Mouse (Mus musculus) cortical plate, adult 2 months (tissue): ENCODE measurements at regions not wholly inside any gene's neighbourhood (a gene's known extent, or its start where the extent isn't known, plus 50 kb on each side); places are given as distances from the start of the nearest gene placed in this dataset.
A peak's percentile ranks its signal among the peaks of the same experiment; 100 is the strongest.

Experiments used
- H3K27ac ChIP-seq: fragments of 200-500 bp; 2 replicates; pipeline ENCODE4 v1.5.1; 2012; ENCODE audit warnings: low read length, control low read depth, inconsistent platforms; ENCODE audit not compliant: insufficient read depth
- H3K4me1 ChIP-seq: fragments of 200-500 bp; 2 replicates; pipeline ENCODE4 v1.6.1; 2011; ENCODE audit warnings: low read length; ENCODE audit not compliant: control insufficient read depth, insufficient read depth
- H3K4me3 ChIP-seq: fragments of 200-500 bp; 2 replicates; pipeline ENCODE4 v1.5.1; 2011; ENCODE audit warnings: mild to moderate bottlenecking, low read length, control low read depth; ENCODE audit not compliant: insufficient read depth
- CTCF ChIP-seq: fragments of 200-500 bp; IDR thresholded peaks from 2 replicates; pipeline ENCODE4 v1.5.1; 2011; ENCODE audit warnings: mild to moderate bottlenecking, control low read depth, low read length; ENCODE audit not compliant: insufficient read depth; ENCODE audit errors: extremely low read depth
- POLR2A ChIP-seq: fragments of 200-500 bp; IDR thresholded peaks from 2 replicates; pipeline ENCODE4 v1.6.1; 2011; ENCODE audit warnings: mild to moderate bottlenecking, low read length, control low read depth; ENCODE audit not compliant: insufficient read depth; ENCODE audit errors: extremely low read depth

GRCm38 (mm10) chr5:126787706-126788610, 453.6 kb upstream of the Tmem132c start:
- TF ChIP-seq CTCF (no peak), POLR2A (no peak)
- Histone ChIP-seq H3K27ac (no peak overlapping the region), H3K4me1 (no peaks in the 10 kb centered on the region; the same call in 1 of the 2 replicates), H3K4me3 (peak overlapping the region; percentile 26)

- 0 out of 2 replicates have a peak, but pooled peaks have one; percentile 12 for TF ChIP-seq POLR2A
- TF ChIP-seq CTCF, result no peak
- peaks cover 7% of the 10 kb centered on the region for H3K4me1 ChIP-seq
- H3K4me3 ChIP-seq, result no peak overlapping the region
- H3K27ac ChIP-seq, result peak overlapping the region; percentile 84
Observed at GRCm38 (mm10) chr5:126799698-126800279, 441.8 kb upstream of the Tmem132c start.

DNA sequence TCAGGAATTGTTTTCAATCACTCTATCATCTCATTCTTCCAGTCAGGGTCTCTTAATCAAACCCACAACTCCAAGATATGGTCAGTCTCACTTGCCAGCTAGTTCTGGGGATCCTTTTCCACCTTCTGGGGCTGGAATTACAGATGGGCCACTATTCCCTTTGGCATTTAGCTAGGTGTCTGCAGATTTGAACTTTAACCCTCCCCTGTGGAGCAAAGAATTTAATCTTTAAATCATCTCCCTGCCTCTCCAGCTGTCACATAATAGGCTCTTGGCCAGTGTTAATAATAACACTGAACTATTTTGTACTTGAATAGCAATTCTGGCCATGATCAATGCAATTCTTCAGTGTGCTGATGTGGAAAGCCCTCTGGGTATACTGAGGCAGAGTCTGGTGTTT, 435.0 kb upstream of the Tmem132c start:
- Histone ChIP-seq H3K4me1 (peaks cover 1% of the 10 kb centered on the region; the same call in 1 of the 2 replicates), H3K4me3 (no peak overlapping the region), H3K27ac (no peak overlapping the region)
- TF ChIP-seq CTCF (no peak), POLR2A (no peak)

DNA sequence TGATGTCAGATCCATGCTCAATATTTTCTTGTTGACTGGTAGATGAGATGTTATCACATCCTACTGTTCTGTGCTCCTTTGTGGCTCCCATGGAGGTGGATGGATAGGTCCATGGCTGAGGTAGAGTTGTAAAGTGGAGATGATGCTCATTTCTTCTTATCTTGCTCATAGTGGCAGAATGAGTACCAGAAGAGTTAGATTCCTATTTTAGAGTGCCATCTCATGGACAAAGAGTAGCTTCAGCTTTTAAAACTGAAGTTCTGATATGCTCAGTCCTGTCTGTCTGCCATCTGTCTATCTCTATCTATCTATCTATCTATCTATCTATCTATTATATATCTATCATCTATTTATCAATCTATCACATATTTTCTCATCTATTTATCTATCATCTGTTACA, 425.5 kb upstream of the Tmem132c start:
- TF ChIP-seq CTCF (no peak), POLR2A (no peak)
- no peak overlapping the region for H3K27ac ChIP-seq
- no peak overlapping the region for H3K4me3 ChIP-seq
- no peaks in the 10 kb centered on the region for H3K4me1 ChIP-seq

DNA sequence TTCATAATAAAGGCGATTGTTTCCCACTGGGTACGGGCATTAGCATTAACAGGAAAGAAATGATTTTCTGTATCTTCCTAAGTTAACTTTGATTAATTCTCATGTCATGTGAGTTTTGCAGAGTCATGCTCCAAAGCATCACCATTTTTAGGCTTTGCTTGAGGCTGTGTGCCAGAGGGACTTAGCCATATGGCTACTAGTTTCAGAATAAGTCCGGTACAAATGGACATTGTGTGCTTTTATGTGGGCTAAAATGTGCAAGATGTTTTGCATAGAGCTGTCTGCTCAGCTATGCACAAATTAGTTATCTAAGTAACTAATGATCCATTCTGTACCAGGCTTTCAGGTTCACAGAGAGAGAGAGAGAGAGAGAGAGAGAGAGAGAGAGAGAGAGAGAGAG, 406.2 kb upstream of the Tmem132c start:
- TF ChIP-seq CTCF (no peak), POLR2A (no peak)
- H3K4me3 ChIP-seq, result no peak overlapping the region
- peaks cover 1% of the 10 kb centered on the region; the same call in 1 of the 2 replicates for H3K4me1 ChIP-seq
- H3K27ac ChIP-seq, result no peak overlapping the region

DNA sequence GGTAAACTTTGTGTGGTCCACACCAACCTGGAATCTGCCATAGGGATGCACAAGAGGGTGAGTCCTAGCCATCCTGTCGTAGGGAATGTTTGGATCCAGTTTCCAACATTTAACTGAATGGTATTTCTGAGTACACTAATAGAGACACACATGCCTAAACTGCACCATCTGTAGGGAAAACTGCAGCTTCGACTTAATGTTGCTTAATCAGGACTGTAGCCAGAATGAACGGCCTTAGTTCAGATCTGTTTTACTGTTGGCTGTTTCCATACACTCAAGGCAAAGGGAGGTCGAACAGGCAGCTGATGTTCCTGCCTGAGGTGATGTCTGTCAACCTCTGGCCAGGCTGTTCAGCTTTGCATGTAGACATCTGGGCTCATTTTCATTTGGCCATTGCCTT, 399.0 kb upstream of the Tmem132c start:
- TF ChIP-seq POLR2A, result no peak
- no peak for TF ChIP-seq CTCF
- Histone ChIP-seq H3K27ac (no peak overlapping the region), H3K4me3 (no peak overlapping the region)

DNA sequence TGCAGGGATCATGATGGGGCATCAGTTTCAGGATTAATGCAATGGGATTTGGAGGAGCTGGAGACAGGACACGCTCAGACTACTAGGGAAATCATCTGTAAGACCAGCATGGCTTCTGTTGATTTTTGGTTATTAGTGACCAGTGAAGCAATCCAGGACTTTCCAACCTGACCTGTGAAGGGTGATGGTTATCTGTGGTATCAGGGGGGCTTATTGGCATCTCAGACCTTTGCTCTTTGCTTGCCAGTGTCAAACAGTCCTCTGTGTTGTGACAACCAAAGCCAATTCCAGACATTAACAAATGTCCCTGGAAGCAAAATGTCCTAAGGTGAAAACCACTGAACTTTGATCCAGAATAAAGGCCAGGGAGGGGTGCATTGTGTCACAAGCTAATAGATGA, 379.5 kb upstream of the Tmem132c start:
- H3K4me3 ChIP-seq, result no peak overlapping the region
- H3K4me1 ChIP-seq, result no peaks in the 10 kb centered on the region
- no peak for TF ChIP-seq CTCF
- TF ChIP-seq POLR2A, result no peak
- no peak overlapping the region for H3K27ac ChIP-seq

More for the DNA sequence above, 399.0 kb upstream of the Tmem132c start:
- H3K4me1 ChIP-seq, result no peaks in the 10 kb centered on the region

GRCm38 (mm10) chr5:126875842-126876241, 365.8 kb upstream of the Tmem132c start:
- Histone ChIP-seq H3K27ac (no peak overlapping the region), H3K4me1 (no peaks in the 10 kb centered on the region), H3K4me3 (no peak overlapping the region)
- TF ChIP-seq CTCF (no peak), POLR2A (no peak)

GRCm38 (mm10) chr5:126890710-126891109, 350.9 kb upstream of the Tmem132c start:
- no peak for TF ChIP-seq CTCF
- TF ChIP-seq POLR2A, result no peak
- Histone ChIP-seq H3K4me3 (no peak overlapping the region), H3K27ac (no peak overlapping the region), H3K4me1 (no peaks in the 10 kb centered on the region; the same call in 1 of the 2 replicates)
